Mouse (Mus musculus) myocyte (in vitro differentiated cells): ENCODE measurements around the gene Tmem72.

Experiments used
- CEBPB ChIP-seq: IDR thresholded peaks from 2 replicates; pipeline ENCODE4 v1.6.1; 2011; ENCODE audit warnings: mild to moderate bottlenecking, moderate library complexity; ENCODE audit not compliant: poor library complexity, insufficient read depth, severe bottlenecking
- E2F4 ChIP-seq: IDR thresholded peaks from one replicate; pipeline ENCODE4 v1.6.1; 2011; ENCODE audit warnings: mild to moderate bottlenecking, control low read depth, moderate library complexity; ENCODE audit not compliant: insufficient read depth
- MAX ChIP-seq: IDR thresholded peaks from one replicate; pipeline ENCODE4 v1.6.1; 2011; ENCODE audit warnings: low read depth, mild to moderate bottlenecking, control low read depth
- MYOG ChIP-seq, 3 experiments: IDR thresholded peaks; one replicate each; pipeline ENCODE4 v1.6.1; 2011; ENCODE audit warnings: control low read depth in 2 of 3, low read depth in 2 of 3, mild to moderate bottlenecking in 2 of 3; ENCODE audit not compliant: insufficient read length in 2 of 3, control insufficient read depth in 1 of 3, insufficient read depth in 1 of 3
- POLR2A ChIP-seq: IDR thresholded peaks from one replicate; pipeline ENCODE4 v1.6.1; 2011; ENCODE audit warnings: low read depth, mild to moderate bottlenecking, control low read depth, moderate library complexity; ENCODE audit not compliant: insufficient read length
- POLR2AphosphoS2 ChIP-seq: IDR thresholded peaks from one replicate; pipeline ENCODE4 v1.6.1; 2011; ENCODE audit warnings: low read depth, control low read depth; ENCODE audit not compliant: insufficient read length
- REST ChIP-seq: IDR thresholded peaks from one replicate; pipeline ENCODE4 v1.6.1; 2011; ENCODE audit warnings: mild to moderate bottlenecking, control low read depth, moderate library complexity; ENCODE audit not compliant: insufficient read depth, insufficient read length
- SRF ChIP-seq: IDR thresholded peaks from one replicate; pipeline ENCODE4 v1.6.1; 2011; ENCODE audit warnings: low read depth; ENCODE audit not compliant: control insufficient read depth, insufficient read length
- TCF12 ChIP-seq: IDR thresholded peaks from one replicate; pipeline ENCODE4 v1.6.1; 2011; ENCODE audit warnings: mild to moderate bottlenecking, control low read depth; ENCODE audit not compliant: poor library complexity, insufficient read depth, severe bottlenecking
- TCF3 ChIP-seq: IDR thresholded peaks from one replicate; pipeline ENCODE4 v1.6.1; 2011; ENCODE audit warnings: low read depth, control low read depth; ENCODE audit not compliant: insufficient read length
- USF1 ChIP-seq: IDR thresholded peaks from one replicate; pipeline ENCODE4 v1.6.1; 2011; ENCODE audit warnings: low read depth, mild to moderate bottlenecking, control low read depth, moderate library complexity

- TF ChIP-seq MAX (no peak), POLR2A (no peak), MYOG (IDR thresholded peaks at IDR 0.05; ENCODE audit: control insufficient read depth in 1 of 3, insufficient read depth in 1 of 3, insufficient read length in 2 of 3, low read depth in 2 of 3) (no peak), TCF12 (no peak), E2F4 (no peak), TCF3 (no peak), POLR2AphosphoS2 (no peak), SRF (no peak), CEBPB (no peak), REST (no peak), USF1 (no peak)
Measured at GRCm38 (mm10) chr6:116642942-116643341, 73.8 kb downstream of the Tmem72 start.
